Mouse (Mus musculus): ENCODE measurements around the gene Nploc4. TPM values are rescaled to one million over a fixed set of nuclear protein-coding genes. Genes with fewer than 3 reads are reported as not detected.

Gene Nploc4
- polyA plus RNA-seq, 1 experiment: 8.8 TPM

DNA sequence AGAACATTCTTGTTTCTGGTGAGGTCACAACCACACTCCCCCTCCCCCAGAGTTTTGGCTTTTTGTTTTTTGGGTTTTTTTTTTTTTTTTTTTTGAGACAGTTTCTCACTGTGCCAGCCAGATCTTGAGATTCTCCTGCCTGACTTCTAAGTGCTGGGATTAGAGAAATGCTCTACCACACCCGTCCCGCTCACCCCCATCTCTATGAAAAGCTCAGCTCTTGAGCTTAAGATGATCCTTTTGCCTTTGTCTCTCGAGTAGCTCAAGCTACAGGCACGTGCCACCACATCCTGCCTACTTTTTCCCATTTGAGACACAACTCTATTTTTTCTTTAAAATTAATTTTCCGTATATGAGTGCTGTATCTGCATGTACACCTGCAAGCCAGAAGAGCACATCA is 26.9 kb upstream of the Nploc4 start:
- H3K27me3 ChIP-seq (ENCODE audit: control insufficient read depth): no peaks in the 10 kb centered on the region
- peaks cover 69% of the 10 kb centered on the region for H3K36me3 ChIP-seq (ENCODE audit: control insufficient read depth)
- peaks cover 43% of the 10 kb centered on the region for H3K4me1 ChIP-seq (ENCODE audit: control insufficient read depth)
- no peak for TF ChIP-seq TAL1 (IDR thresholded peaks at IDR 0.05; ENCODE audit: low read length)
- H3K4me3 ChIP-seq (replicated peaks): no peak overlapping the region
- no peaks in the 10 kb centered on the region for H3K9me3 ChIP-seq (ENCODE audit: control insufficient read depth, low read length)

DNA sequence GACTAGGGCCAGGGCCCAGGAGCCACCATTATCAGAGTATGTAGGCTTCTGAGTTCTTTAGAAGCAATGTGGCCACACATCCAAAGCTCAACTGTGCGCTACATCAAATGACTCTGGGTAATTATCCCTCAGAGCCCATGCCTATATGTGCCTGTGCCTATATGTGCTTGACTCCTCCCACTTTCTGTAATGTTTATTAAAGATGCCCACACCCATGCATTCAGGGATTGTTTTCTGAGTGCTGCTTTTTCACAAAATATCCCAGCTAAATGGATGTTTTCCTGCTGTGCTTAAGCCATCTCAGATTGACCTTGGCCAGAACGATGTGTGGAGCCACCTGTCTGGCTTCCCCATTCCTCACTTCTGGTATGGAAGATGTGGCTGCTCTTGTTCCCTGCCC is 26.0 kb upstream of the Nploc4 start:
- Histone ChIP-seq H3K27me3 (ENCODE audit: control insufficient read depth) (no peaks in the 10 kb centered on the region), H3K4me1 (ENCODE audit: control insufficient read depth) (peaks cover 45% of the 10 kb centered on the region), H3K9me3 (ENCODE audit: control insufficient read depth, low read length) (no peaks in the 10 kb centered on the region), H3K4me3 (replicated peaks) (no peak overlapping the region), H3K36me3 (ENCODE audit: control insufficient read depth) (peaks cover 65% of the 10 kb centered on the region)
- no peak for TF ChIP-seq GATA1 (IDR thresholded peaks at IDR 0.05; ENCODE audit: low read length)
- TF ChIP-seq TAL1 (IDR thresholded peaks at IDR 0.05; ENCODE audit: low read length): no peak

DNA sequence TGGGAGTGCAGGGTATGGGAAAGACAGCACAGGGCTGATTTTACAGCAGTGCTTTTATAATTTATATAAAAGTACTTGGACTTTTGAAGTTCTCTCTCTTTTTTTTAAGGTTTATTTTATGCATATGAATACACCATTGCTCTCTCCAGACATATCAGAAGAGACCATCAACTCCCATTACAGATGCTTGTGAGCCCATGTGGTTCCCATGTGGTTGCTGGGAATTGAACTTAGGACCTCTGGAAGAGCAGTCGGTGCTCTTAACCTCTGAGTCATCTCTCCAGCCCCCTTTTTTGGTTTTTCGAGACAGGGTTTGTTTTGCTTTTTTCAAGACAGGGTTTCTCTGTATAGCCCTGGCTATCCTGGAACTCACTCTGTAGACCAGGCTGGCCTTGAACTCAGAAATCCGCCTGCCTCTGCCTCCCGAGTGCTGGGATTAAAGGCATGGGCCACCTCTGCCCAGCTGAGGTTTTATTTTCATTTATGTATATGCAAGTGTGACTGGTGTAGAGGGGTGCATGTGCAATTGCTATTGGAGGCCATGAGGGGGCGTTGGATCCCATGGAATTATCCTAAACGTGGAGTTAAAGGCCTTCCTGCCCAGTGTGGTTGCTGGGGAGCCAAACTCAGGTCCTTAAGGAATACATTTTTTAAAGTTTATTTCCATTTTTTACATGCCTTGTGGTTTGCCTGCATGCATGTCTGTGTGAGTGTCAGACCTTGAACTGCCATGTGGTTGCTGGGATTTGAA is 21.5 kb upstream of the Nploc4 start:
- TF ChIP-seq TAL1 (IDR thresholded peaks at IDR 0.05; ENCODE audit: low read length) (no peak), GATA1 (IDR thresholded peaks at IDR 0.05; ENCODE audit: low read length) (no peak)
- H3K9me3 ChIP-seq (ENCODE audit: control insufficient read depth, low read length): no peaks in the 10 kb centered on the region
- H3K27me3 ChIP-seq (ENCODE audit: control insufficient read depth): no peaks in the 10 kb centered on the region
- peak overlapping the region; percentile 76 for H3K4me3 ChIP-seq (replicated peaks)
- peaks cover 61% of the 10 kb centered on the region for H3K4me1 ChIP-seq (ENCODE audit: control insufficient read depth)
- peaks cover 63% of the 10 kb centered on the region for H3K36me3 ChIP-seq (ENCODE audit: control insufficient read depth)

DNA sequence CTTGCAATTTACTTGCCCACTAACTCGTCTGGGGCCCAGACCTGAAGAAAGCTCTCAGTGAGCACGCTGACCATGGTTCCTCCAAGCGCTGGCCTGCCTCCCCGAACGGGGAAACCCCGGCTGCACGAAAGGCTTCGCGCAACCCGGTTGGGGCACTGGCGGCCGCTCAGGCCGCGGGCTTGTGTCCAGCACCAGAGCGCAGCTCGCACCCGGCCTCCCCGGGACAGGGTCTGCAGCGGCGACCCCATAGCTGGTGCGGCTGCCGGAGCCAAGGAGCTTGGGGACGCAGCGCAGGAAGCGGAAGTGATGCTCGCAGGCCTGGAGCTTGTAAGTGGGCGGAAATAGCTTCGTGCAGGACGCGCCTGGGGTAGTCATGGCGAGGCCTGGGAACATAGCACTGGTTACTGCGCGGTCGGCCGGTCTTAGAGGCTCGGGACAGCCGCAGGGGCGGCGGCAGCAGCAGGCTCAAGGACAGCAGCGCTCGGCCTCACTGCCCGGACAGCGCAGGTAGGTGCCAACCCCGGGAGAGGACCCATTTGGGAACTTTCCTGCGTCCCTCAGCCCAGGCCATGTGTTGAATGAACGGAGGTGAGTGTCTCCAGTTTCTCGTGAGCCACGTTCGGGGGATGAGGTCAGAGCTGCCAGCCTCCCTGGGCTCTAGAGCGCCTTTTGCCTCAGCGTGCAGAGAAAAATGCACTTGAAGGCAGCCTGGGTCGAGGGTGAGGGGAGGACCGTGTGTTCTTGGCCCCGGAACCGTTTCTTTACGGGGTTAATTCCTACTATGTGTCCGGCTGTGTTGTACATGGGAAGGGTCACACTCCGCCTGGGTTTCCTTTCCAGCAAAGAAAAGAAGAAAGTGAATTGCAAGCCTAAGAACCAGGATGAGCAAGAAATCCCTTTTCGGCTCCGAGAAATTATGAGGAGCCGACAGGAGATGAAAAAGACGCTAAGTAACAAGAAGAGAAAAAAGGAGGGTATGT is 20.6 kb upstream of the Nploc4 start, which contains the start of the genes Oxld1 and Ccdc137:
Oxld1 (minus strand) TSS at position 297 of the 980 bp plus-strand sequence.
Ccdc137 (plus strand) TSS at position 344 of the 980 bp plus-strand sequence.
- Histone ChIP-seq H3K9me3 (ENCODE audit: control insufficient read depth, low read length) (no peaks in the 10 kb centered on the region), H3K4me3 (replicated peaks) (peak within 1 kb of the TSS; percentile 76), H3K4me1 (ENCODE audit: control insufficient read depth) (peaks cover 63% of the 10 kb centered on the region), H3K27me3 (ENCODE audit: control insufficient read depth) (no peaks in the 10 kb centered on the region), H3K36me3 (ENCODE audit: control insufficient read depth) (peaks cover 53% of the 10 kb centered on the region)
- TF ChIP-seq GATA1 (IDR thresholded peaks at IDR 0.05; ENCODE audit: low read length): no peak
- TF ChIP-seq TAL1 (IDR thresholded peaks at IDR 0.05; ENCODE audit: low read length): no peak

DNA sequence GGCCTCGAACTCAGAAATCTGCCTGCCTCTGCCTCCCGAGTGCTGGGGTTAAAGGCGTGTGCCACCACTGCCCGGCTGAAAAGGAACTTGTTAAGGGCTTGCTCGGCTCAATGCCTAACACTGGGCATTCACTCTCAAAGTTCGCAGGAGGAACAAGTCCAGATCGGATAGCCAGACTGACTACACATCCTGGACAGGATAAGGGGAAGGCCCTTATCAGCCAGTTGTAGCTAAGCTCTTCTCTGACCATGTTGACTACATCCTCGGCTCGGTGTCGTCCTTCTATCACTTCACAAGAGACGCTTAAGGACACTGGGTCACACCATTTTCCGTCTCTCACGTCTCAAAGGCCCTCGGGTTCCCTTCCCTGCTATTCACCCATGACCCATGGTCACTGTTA is 19.9 kb upstream of the Nploc4 start:
- Histone ChIP-seq H3K4me1 (ENCODE audit: control insufficient read depth) (peaks cover 63% of the 10 kb centered on the region), H3K36me3 (ENCODE audit: control insufficient read depth) (peaks cover 47% of the 10 kb centered on the region), H3K9me3 (ENCODE audit: control insufficient read depth, low read length) (no peaks in the 10 kb centered on the region), H3K27me3 (ENCODE audit: control insufficient read depth) (no peaks in the 10 kb centered on the region), H3K4me3 (replicated peaks) (peak overlapping the region; percentile 76)
- no peak for TF ChIP-seq TAL1 (IDR thresholded peaks at IDR 0.05; ENCODE audit: low read length)

DNA sequence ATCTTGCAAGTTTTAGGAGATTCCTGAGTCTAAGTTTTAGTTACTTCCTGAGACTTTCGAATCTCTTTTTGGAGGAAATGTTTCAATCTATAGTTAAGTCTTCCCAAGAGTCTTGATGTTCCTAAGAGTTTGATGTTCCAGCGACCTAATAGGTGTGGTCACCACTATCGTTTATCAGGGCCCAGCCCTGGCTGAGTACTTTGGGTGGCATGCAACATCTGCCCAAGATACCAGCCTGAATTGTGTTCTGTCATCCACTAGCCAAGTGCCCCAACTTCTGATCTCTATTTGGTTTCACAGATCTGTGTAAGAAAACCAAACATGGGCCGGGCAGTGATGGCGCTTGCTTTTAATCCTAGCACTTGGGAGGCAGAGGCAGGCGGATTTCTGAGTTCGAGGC is 17.9 kb upstream of the Nploc4 start:
- peak overlapping the region; percentile 17 for H3K4me3 ChIP-seq (replicated peaks)

DNA sequence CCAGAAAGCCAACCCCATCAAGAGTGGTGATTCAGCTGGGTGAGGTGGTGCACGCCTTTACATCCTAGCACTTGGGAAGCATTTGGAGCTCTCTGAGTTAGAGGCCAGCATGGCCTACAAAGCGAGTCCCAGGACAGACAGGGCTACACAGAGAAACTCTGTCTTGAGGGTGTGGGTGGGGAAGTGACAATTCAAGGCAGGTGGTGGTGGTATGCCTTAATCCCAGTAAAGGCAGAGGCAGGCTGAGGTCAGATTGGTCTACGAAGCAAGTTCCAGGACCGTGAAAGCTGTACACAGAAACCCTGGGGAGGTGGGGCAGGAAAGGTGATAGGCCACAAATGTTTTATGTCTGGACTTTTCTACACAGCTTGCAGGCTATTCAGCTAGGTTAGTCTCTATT is 17.5 kb upstream of the Nploc4 start:
- Histone ChIP-seq H3K27me3 (ENCODE audit: control insufficient read depth) (no peaks in the 10 kb centered on the region), H3K9me3 (ENCODE audit: control insufficient read depth, low read length) (no peaks in the 10 kb centered on the region), H3K4me1 (ENCODE audit: control insufficient read depth) (peaks cover 62% of the 10 kb centered on the region), H3K36me3 (ENCODE audit: control insufficient read depth) (peaks cover 25% of the 10 kb centered on the region), H3K4me3 (replicated peaks) (no peak overlapping the region)
- no peak for TF ChIP-seq GATA1 (IDR thresholded peaks at IDR 0.05; ENCODE audit: low read length)
- TF ChIP-seq TAL1 (IDR thresholded peaks at IDR 0.05; ENCODE audit: low read length): no peak

More for the DNA sequence above, 17.9 kb upstream of the Nploc4 start:
- TF ChIP-seq GATA1 (IDR thresholded peaks at IDR 0.05; ENCODE audit: low read length) (0 out of 2 replicates have a peak, but pooled peaks have one; percentile 28), TAL1 (IDR thresholded peaks at IDR 0.05; ENCODE audit: low read length) (0 out of 3 replicates have a peak, but pooled peaks have one; percentile 12)
- H3K36me3 ChIP-seq (ENCODE audit: control insufficient read depth): peaks cover 28% of the 10 kb centered on the region
- H3K9me3 ChIP-seq (ENCODE audit: control insufficient read depth, low read length): no peaks in the 10 kb centered on the region
- H3K27me3 ChIP-seq (ENCODE audit: control insufficient read depth): no peaks in the 10 kb centered on the region
- peaks cover 64% of the 10 kb centered on the region for H3K4me1 ChIP-seq (ENCODE audit: control insufficient read depth)

DNA sequence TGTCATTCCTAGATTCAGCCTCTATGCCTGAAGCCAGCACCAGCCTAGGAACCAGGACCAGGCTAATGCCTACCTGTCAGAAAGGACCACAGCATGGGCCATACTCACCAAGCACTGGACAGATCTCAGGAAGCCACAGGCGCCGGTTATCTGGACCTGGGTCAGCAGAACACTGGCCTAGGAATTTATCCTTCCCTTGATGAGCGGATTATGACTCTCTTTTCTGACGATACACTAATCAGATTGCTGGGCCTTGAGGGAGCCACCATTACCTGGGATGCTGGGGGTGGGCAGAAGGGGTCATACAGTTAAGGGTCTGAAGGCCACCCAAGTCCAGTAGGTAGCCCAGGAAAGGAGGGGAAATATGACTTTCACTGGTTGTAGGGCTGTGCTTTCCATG is 15.8 kb upstream of the Nploc4 start, which contains the start of gene Pde6g:
Pde6g (minus strand) TSS at position 195 of the 400 bp plus-strand sequence.
- TF ChIP-seq TAL1 (IDR thresholded peaks at IDR 0.05; ENCODE audit: low read length): no peak
- no peak for TF ChIP-seq GATA1 (IDR thresholded peaks at IDR 0.05; ENCODE audit: low read length)
- Histone ChIP-seq H3K4me1 (ENCODE audit: control insufficient read depth) (peaks cover 48% of the 10 kb centered on the region), H3K4me3 (replicated peaks) (no peak within 1 kb of the TSS), H3K36me3 (ENCODE audit: control insufficient read depth) (peaks cover 16% of the 10 kb centered on the region), H3K9me3 (ENCODE audit: control insufficient read depth, low read length) (no peaks in the 10 kb centered on the region), H3K27me3 (ENCODE audit: control insufficient read depth) (no peaks in the 10 kb centered on the region)

DNA sequence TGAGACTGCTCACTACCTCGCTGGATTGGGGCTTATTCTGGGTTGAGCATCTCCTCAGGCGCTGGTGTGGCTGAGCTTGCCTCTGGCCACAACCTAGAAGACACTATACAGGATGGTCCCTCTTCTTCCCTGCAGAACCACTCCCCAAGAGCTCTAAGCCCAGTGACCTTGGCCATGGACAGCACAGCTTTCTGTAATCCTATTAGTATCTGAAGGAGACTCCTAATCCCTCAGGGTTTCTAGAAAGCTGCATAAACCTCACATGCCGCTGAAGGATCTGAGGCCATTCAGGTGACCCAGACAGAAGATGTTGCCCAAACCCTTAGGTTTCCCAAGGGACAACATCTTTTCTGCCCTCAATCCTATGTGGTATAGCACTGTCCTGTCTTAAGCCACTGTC is 14.7 kb upstream of the Nploc4 start:
- Histone ChIP-seq H3K27me3 (ENCODE audit: control insufficient read depth) (no peaks in the 10 kb centered on the region), H3K36me3 (ENCODE audit: control insufficient read depth) (peaks cover 16% of the 10 kb centered on the region), H3K4me3 (replicated peaks) (no peak overlapping the region), H3K9me3 (ENCODE audit: control insufficient read depth, low read length) (no peaks in the 10 kb centered on the region), H3K4me1 (ENCODE audit: control insufficient read depth) (peaks cover 40% of the 10 kb centered on the region)
- TF ChIP-seq GATA1 (IDR thresholded peaks at IDR 0.05; ENCODE audit: low read length) (no peak), TAL1 (IDR thresholded peaks at IDR 0.05; ENCODE audit: low read length) (no peak)
